ENCODE assay signal across 13 mouse cellular contexts in genomic region chr6:71442130-71442529, GRCm38 (mm10). TPM values are rescaled to one million over a fixed set of nuclear protein-coding genes. Genes with fewer than 3 reads are reported as not detected.
DNase-seq lines count a peak whose midpoint lies in the region; TF ChIP-seq lines count a peak whose summit lies in the region.
"Had no signal": no experiment of that assay in that cellular context is flagged by ENCODE, and none has a peak within 500 bp of the region (broad histone marks: within the 10 kb centered on the region; RNA-seq: fewer than 3 reads in every experiment).

No protein-coding gene starts in this region.

- no peak for TF ChIP-seq RAD21 in MEL (IDR thresholded peaks at IDR 0.05; ENCODE audit: low read depth, low read length)

- TF ChIP-seq POLR2A in cerebellum, adult 2 months (IDR thresholded peaks at IDR 0.05; ENCODE audit: borderline replicate concordance, insufficient read depth, low read length): no peak
- TF ChIP-seq POLR2A in liver, adult 2 months (IDR thresholded peaks at IDR 0.05; ENCODE audit: extremely low read depth, insufficient read depth, low read length): no peak
- TF ChIP-seq POLR2A in MEL (IDR thresholded peaks at IDR 0.05; ENCODE audit: control insufficient read depth in 1 of 2, insufficient read depth in 1 of 2, low read depth in 1 of 2, low read length in 2 of 2, poor library complexity in 1 of 2): peak in 1 of 2 experiments; percentile 49; a peak in 1 of 4 replicates

- H3K36me3 ChIP-seq in liver, adult 2 months (ENCODE audit: control insufficient read depth, insufficient read depth, low read length): no peaks in the 10 kb centered on the region
- peaks cover 0 to 40% of the 10 kb centered on the region in 2 experiments; a peak in 2 of 4 replicates for H3K36me3 ChIP-seq in MEL (ENCODE audit: control insufficient read depth in 1 of 2, insufficient read depth in 2 of 2, low read length in 2 of 2)
- no peaks in the 10 kb centered on the region for H3K36me3 ChIP-seq in macrophage (ENCODE audit: inconsistent target)

- WGBS in cerebellum, adult 2 months: 79% methylated on average over 3 of the region's 3 CpGs
- WGBS in liver, adult 2 months: 80% methylated on average over 3 of the region's 3 CpGs
- 87% methylated on average over 1 of the region's 3 CpGs for WGBS in macrophage (ENCODE audit: missing documents)

- no peaks in the 10 kb centered on the region for H3K9me3 ChIP-seq in MEL (replicated peaks; ENCODE audit: insufficient read depth, low read length)

- no peak for DNase-seq in cerebellum, adult 2 months
- DNase-seq in cerebellum, postnatal 36 days: no peak
- DNase-seq in liver, adult 2 months (ENCODE audit: extremely low read depth, low read depth, low spot score): no peak
- no peak for DNase-seq in liver
- peak; percentile 82 for DNase-seq in MEL (ENCODE audit: low read depth, low spot score)
- no peak for DNase-seq in lung, postnatal 4 days
- no peak for DNase-seq in right cerebral cortex, postnatal 36 days (ENCODE audit: low spot score in 2 of 2)
- DNase-seq: adrenal gland, postnatal 36 days; heart, adult 2 months; heart, postnatal 36 days; layer of hippocampus, adult 9-11 months; left cerebral cortex, postnatal 4 days had no signal

- H3K9ac ChIP-seq in liver, adult 2 months (ENCODE audit: low read depth, low read length): no peak overlapping the region
- peak overlapping the region; percentile 79 for H3K9ac ChIP-seq in MEL (ENCODE audit: control insufficient read depth, low read depth, low read length, poor library complexity, severe bottlenecking)

- no peaks in the 10 kb centered on the region for H3K27me3 ChIP-seq in cerebellum, adult 2 months (ENCODE audit: control insufficient read depth, insufficient read depth, low read length)
- H3K27me3 ChIP-seq in liver, adult 2 months (ENCODE audit: control insufficient read depth, insufficient read depth, low read length): no peaks in the 10 kb centered on the region
- H3K27me3 ChIP-seq in MEL (ENCODE audit: control insufficient read depth in 1 of 2, insufficient read depth in 2 of 2, low read length in 2 of 2): no peaks in the 10 kb centered on the region

- H3K4me3 ChIP-seq in cerebellum, adult 2 months (replicated peaks; ENCODE audit: insufficient read depth, low read depth, low read length): no peak overlapping the region
- no peak overlapping the region for H3K4me3 ChIP-seq in liver, adult 2 months (ENCODE audit: insufficient read depth, low read depth, low read length)
- H3K4me3 ChIP-seq in MEL (ENCODE audit: control insufficient read depth in 1 of 2, insufficient read depth in 1 of 2, low read depth in 2 of 2, low read length in 2 of 2) (peak overlapping the region; percentile 48 to 53), macrophage (ENCODE audit: inconsistent target) (no peak overlapping the region)

- TF ChIP-seq EP300 in MEL (IDR thresholded peaks at IDR 0.05; ENCODE audit: low read depth in 1 of 2, low read length in 2 of 2): peak; percentile 31 to 51

- peak overlapping the region; percentile 64; the same call in 1 of the 2 replicates for H3K27ac ChIP-seq in cerebellum, adult 2 months (ENCODE audit: insufficient read depth, low read length)
- H3K27ac ChIP-seq in liver, adult 2 months (replicated peaks; ENCODE audit: insufficient read depth, low read depth, low read length): peak overlapping the region; percentile 95
- H3K27ac ChIP-seq in MEL (ENCODE audit: control insufficient read depth, low read depth, low read length): peak overlapping the region; percentile 81
- H3K27ac ChIP-seq in macrophage: peak overlapping the region; percentile 94; the same call in 1 of the 2 replicates

- peaks cover 21% of the 10 kb centered on the region for H3K79me2 ChIP-seq in liver, adult 2 months (ENCODE audit: control insufficient read depth, insufficient read depth, low read length)
- H3K79me2 ChIP-seq in MEL (ENCODE audit: control insufficient read depth, insufficient read depth, low read length, poor library complexity): peaks cover 21% of the 10 kb centered on the region
- peaks cover 26% of the 10 kb centered on the region for H3K79me2 ChIP-seq in macrophage (ENCODE audit: inconsistent target)

- no peak for TF ChIP-seq CTCF in cerebellum, adult 2 months (IDR thresholded peaks at IDR 0.05; ENCODE audit: borderline replicate concordance, insufficient read depth, low read depth, low read length)
- TF ChIP-seq CTCF in liver, adult 2 months (IDR thresholded peaks at IDR 0.05; ENCODE audit: low read depth, low read length): no peak
- no peak for TF ChIP-seq CTCF in MEL (IDR thresholded peaks at IDR 0.05 in 2 of 3, conservative IDR thresholded peaks at IDR 0.05 in 1 of 3; ENCODE audit: control insufficient read depth in 1 of 3, insufficient read depth in 1 of 3, low read depth in 2 of 3, low read length in 3 of 3, poor library complexity in 1 of 3, severe bottlenecking in 1 of 3)

- H3K4me1 ChIP-seq in cerebellum, adult 2 months (ENCODE audit: control insufficient read depth, insufficient read depth, low read length): no peaks in the 10 kb centered on the region
- H3K4me1 ChIP-seq in liver, adult 2 months (ENCODE audit: control insufficient read depth, insufficient read depth, low read length): peaks cover 12% of the 10 kb centered on the region
- peaks cover 22 to 42% of the 10 kb centered on the region in 2 experiments for H3K4me1 ChIP-seq in MEL (ENCODE audit: control insufficient read depth in 1 of 2, insufficient read depth in 2 of 2, low read length in 2 of 2)

TF ChIP-seq in MEL, 35 proteins besides CTCF, POLR2A, EP300 and RAD21:
- peak; percentile 20; the same call in 1 of the 2 replicates for TF ChIP-seq RCOR1 (IDR thresholded peaks at IDR 0.05; ENCODE audit: low read depth, low read length)
- TF ChIP-seq NRF1 (IDR thresholded peaks at IDR 0.05; ENCODE audit: insufficient read depth, low read depth, low read length, poor library complexity, severe bottlenecking): no peak
- peak; percentile 54; the same call in 1 of the 2 replicates for TF ChIP-seq TBP (IDR thresholded peaks at IDR 0.05; ENCODE audit: low read depth, low read length)
- TF ChIP-seq ZNF384 (IDR thresholded peaks at IDR 0.05; ENCODE audit: low read depth, low read length): peak; percentile 83
- no peak for TF ChIP-seq POLR2AphosphoS2 (IDR thresholded peaks at IDR 0.05; ENCODE audit: low read length)
- no peak for TF ChIP-seq MYC (IDR thresholded peaks at IDR 0.05; ENCODE audit: low read depth, low read length)
- peak; percentile 69; the same call in 1 of the 2 replicates for TF ChIP-seq ETS1 (IDR thresholded peaks at IDR 0.05; ENCODE audit: low read depth, low read length)
- TF ChIP-seq SIN3A (IDR thresholded peaks at IDR 0.05; ENCODE audit: low read length): peak; percentile 68
- TF ChIP-seq MAFK (IDR thresholded peaks at IDR 0.05; ENCODE audit: borderline replicate concordance, low read depth, low read length): no peak
- TF ChIP-seq HCFC1 (IDR thresholded peaks at IDR 0.05; ENCODE audit: low read depth, low read length): 0 out of 2 replicates have a peak, but pooled peaks have one; percentile 23
- TF ChIP-seq ZMIZ1 (IDR thresholded peaks at IDR 0.05; ENCODE audit: low read depth, low read length): no peak
- 0 out of 2 replicates have a peak, but pooled peaks have one; percentile 12 for TF ChIP-seq MXI1 (IDR thresholded peaks at IDR 0.05; ENCODE audit: low read depth, low read length)
- no peak for TF ChIP-seq GATA1 (IDR thresholded peaks at IDR 0.05; ENCODE audit: low read depth, low read length)
- TF ChIP-seq TCF12 (IDR thresholded peaks at IDR 0.05; ENCODE audit: low read depth, low read length): no peak
- TF ChIP-seq USF2 (IDR thresholded peaks at IDR 0.05; ENCODE audit: borderline replicate concordance in 1 of 2, insufficient read depth in 1 of 2, low read depth in 1 of 2, low read length in 2 of 2): no peak
TF ChIP-seq in MEL: peak in this region for 7.

RNA-seq across cellular contexts. Expression of gene Rmnd5a, which starts 1.7 kb away (rescaled TPM):
- polyA plus RNA-seq in cerebellum, adult 2 months (2012; rRNA removed): 110 and 113 TPM in 2 replicates
- total RNA-seq in liver, adult 2 months (2014; rRNA removed): 125 and 136 TPM in 2 replicates
- polyA plus RNA-seq in liver, adult 2 months (2012; rRNA removed): 31.1 and 35.3 TPM in 2 replicates
- total RNA-seq in MEL (2012; rRNA removed): 22.2 and 22.6 TPM in 2 replicates
- polyA plus RNA-seq in MEL (2012; ENCODE audit: insufficient read depth in 1 of 2, insufficient read length in 2 of 2, low read depth in 1 of 2, low replicate concordance in 2 of 2, missing spikeins in 1 of 2) (100 to 1,000 TPM in 1 of 2 experiments, 10 to 100 TPM in 1; 23.3 to 497 TPM), macrophage (2018) (23.9 to 46.7 TPM (median 39.1 TPM) in 3 replicates)
- 10 to 100 TPM; 11.0 to 46.7 (median 34.3) TPM for total RNA-seq in macrophage (2018; cell fraction: chromatin; rRNA removed)
- total RNA-seq in macrophage (2018; cell fraction: cytosol; rRNA removed): 10 to 100 TPM; 26.0 to 66.8 (median 38.5) TPM
- 10 to 100 TPM; 17.2 to 80.8 (median 38.7) TPM for total RNA-seq in macrophage (2018; cell fraction: nucleus; rRNA removed)

RNA-seq across cellular contexts. Expression of gene Rnf103, which starts 51.6 kb away (rescaled TPM):
- polyA plus RNA-seq in cerebellum, adult 2 months (2012; rRNA removed): 40.2 and 40.6 TPM in 2 replicates
- total RNA-seq in liver, adult 2 months (2014; rRNA removed): 70.7 and 73.3 TPM in 2 replicates
- polyA plus RNA-seq in liver, adult 2 months (2012; rRNA removed): 27.2 and 27.7 TPM in 2 replicates
- total RNA-seq in MEL (2012; rRNA removed): 3.3 and 3.9 TPM in 2 replicates
- polyA plus RNA-seq in MEL (2012; ENCODE audit: insufficient read depth in 1 of 2, insufficient read length in 2 of 2, low read depth in 1 of 2, low replicate concordance in 2 of 2, missing spikeins in 1 of 2): 1 to 10 TPM in 1 of 2 experiments, not detected in 1; 4.9 TPM
- 100 to 1,000 TPM in 1 of 26 experiments, 10 to 100 TPM in 25; 18.2 to 104 (median 40.7) TPM for total RNA-seq in macrophage (2018; cell fraction: chromatin; rRNA removed)
- 10 to 100 TPM; 27.0 to 53.5 (median 36.1) TPM for total RNA-seq in macrophage (2018; cell fraction: cytosol; rRNA removed)
- 10 to 100 TPM; 28.0 to 81.1 (median 50.3) TPM for total RNA-seq in macrophage (2018; cell fraction: nucleus; rRNA removed)
- polyA plus RNA-seq in macrophage (2018): 26.5 to 29.9 TPM (median 26.5 TPM) in 3 replicates

Comparison
In these comparisons a context has a peak if more than half of its experiments do, and no peak if none do; other contexts are left out.
1. H3K4me3 ChIP-seq: peak in MEL (2 of 2); none in cerebellum, adult 2 months (single experiment), liver, adult 2 months (single experiment) and macrophage (single experiment).
2. Peak in every context shown above with its lines, with median percentiles within 50 percentile points of each other: H3K27ac ChIP-seq.